ENCODE assay signal across 8 mouse cellular contexts in genomic region chr12:108179246-108179320, GRCm38 (mm10). TPM values are rescaled to one million over a fixed set of nuclear protein-coding genes. Genes with fewer than 3 reads are reported as not detected.
DNase-seq lines count a peak whose midpoint lies in the region; ATAC-seq lines count a peak whose summit lies in the region.

Gene Setd3 (minus strand): TSS chr12:108179314.

- peak within 1 kb of the TSS; percentile 82 for H3K4me2 ChIP-seq in limb, embryonic 15.5 days
- peak within 1 kb of the TSS; percentile 75 for H3K4me2 ChIP-seq in stomach, embryonic 15.5 days

- peaks cover 37% of the 10 kb centered on the region for H3K4me1 ChIP-seq in forebrain, embryonic 10.5 days
- peaks cover 34% of the 10 kb centered on the region for H3K4me1 ChIP-seq in limb, embryonic 15.5 days
- H3K4me1 ChIP-seq in stomach, embryonic 15.5 days: peaks cover 18% of the 10 kb centered on the region

- DNase-seq in thymus, postnatal 0 days (ENCODE audit: low spot score): no peak
- no peak for DNase-seq in thymus, postnatal 25 days
- no peak for DNase-seq in forebrain, embryonic 10.5 days (ENCODE audit: extremely low spot score, low spot score)
- DNase-seq in heart, postnatal 4 days: no peak
- no peak for DNase-seq in spleen, adult 18-20 months
- no peak for DNase-seq in MN1 (ENCODE audit: low spot score)

- ATAC-seq in limb, embryonic 15.5 days (ENCODE audit: insufficient number of reproducible peaks, low FRiP score, low TSS enrichment, low read depth): no peak
- no peak for ATAC-seq in stomach, embryonic 15.5 days (ENCODE audit: insufficient read depth, low FRiP score, low read depth)

- H3K9me3 ChIP-seq in forebrain, embryonic 10.5 days: no peaks in the 10 kb centered on the region
- no peaks in the 10 kb centered on the region for H3K9me3 ChIP-seq in limb, embryonic 15.5 days
- H3K9me3 ChIP-seq in stomach, embryonic 15.5 days: no peaks in the 10 kb centered on the region

- no peaks in the 10 kb centered on the region for H3K27me3 ChIP-seq in forebrain, embryonic 10.5 days (ENCODE audit: poor library complexity, severe bottlenecking)
- no peaks in the 10 kb centered on the region for H3K27me3 ChIP-seq in limb, embryonic 15.5 days
- no peaks in the 10 kb centered on the region for H3K27me3 ChIP-seq in stomach, embryonic 15.5 days (replicated peaks)

- peak within 1 kb of the TSS; percentile 94 for H3K9ac ChIP-seq in limb, embryonic 15.5 days
- H3K9ac ChIP-seq in stomach, embryonic 15.5 days: peak within 1 kb of the TSS; percentile 73

- H3K4me3 ChIP-seq in forebrain, embryonic 10.5 days: peak within 1 kb of the TSS; percentile 98
- H3K4me3 ChIP-seq in limb, embryonic 15.5 days: peak within 1 kb of the TSS; percentile 99
- H3K4me3 ChIP-seq in stomach, embryonic 15.5 days (replicated peaks): peak within 1 kb of the TSS; percentile 95

- H3K36me3 ChIP-seq in forebrain, embryonic 10.5 days (replicated peaks): peaks cover 24% of the 10 kb centered on the region
- peaks cover 14% of the 10 kb centered on the region for H3K36me3 ChIP-seq in limb, embryonic 15.5 days
- 0 out of 2 replicates have a peak, but pooled peaks cover 9% of the 10 kb centered on the region for H3K36me3 ChIP-seq in stomach, embryonic 15.5 days

- WGBS in forebrain, embryonic 10.5 days: 1% methylated on average over 9 of the region's 9 CpGs
- WGBS in limb, embryonic 15.5 days: 0% methylated on average over 1 of the region's 9 CpGs
- 0% methylated on average over 9 of the region's 9 CpGs for WGBS in stomach, embryonic 15.5 days

- peak within 1 kb of the TSS; percentile 95 for H3K27ac ChIP-seq in forebrain, embryonic 10.5 days
- H3K27ac ChIP-seq in limb, embryonic 15.5 days: peak within 1 kb of the TSS; percentile 91
- peak within 1 kb of the TSS; percentile 94 for H3K27ac ChIP-seq in stomach, embryonic 15.5 days

RNA-seq across cellular contexts. Expression of gene Setd3, which starts in this region (rescaled TPM):
- 82.6 and 83.6 TPM in 2 replicates for polyA plus RNA-seq in thymus, postnatal 0 days (2015; fragmentation: Nextera tagmentation; extraction: Ambion mirVana)
- 75.2 and 76.3 TPM in 2 replicates for polyA plus RNA-seq in forebrain, embryonic 10.5 days (2016; fragmentation: Nextera tagmentation; extraction: Ambion mirVana)
- total RNA-seq in heart, postnatal 4 days (2021): 10 to 100 TPM; 74.9 to 75.7 TPM
- polyA plus RNA-seq in limb, embryonic 15.5 days (2015; fragmentation: Nextera tagmentation; extraction: Ambion mirVana): 87.1 and 87.2 TPM in 2 replicates
- polyA plus RNA-seq in stomach, embryonic 15.5 days (2015; fragmentation: Nextera tagmentation; extraction: Ambion mirVana): 87.1 and 94.2 TPM in 2 replicates
